Mouse (Mus musculus) limb, embryonic 12.5 days (tissue): ENCODE data around the gene Abat. TPM values are rescaled to one million over a fixed set of nuclear protein-coding genes. Genes with fewer than 3 reads are reported as not detected.

Experiments used
- ATAC-seq: fragments of 200-750 bp; cut with Nextera tagmentation; 2 replicates; pipeline ENCODE4 v1.8.0; 2017; ENCODE audit warnings: low read depth, moderate TSS enrichment; ENCODE audit not compliant: insufficient number of reproducible peaks, insufficient read depth, low FRiP score, low TSS enrichment
- H3K27ac ChIP-seq: fragments of 300-500 bp; sonication (generic); 2 replicates; pipeline ENCODE4 v1.5.1; 2016; ENCODE audit warnings: mild to moderate bottlenecking, moderate library complexity
- H3K27me3 ChIP-seq: fragments of 300-500 bp; sonication (generic); 2 replicates; pipeline ENCODE4 v1.6.1; 2016; ENCODE audit warnings: mild to moderate bottlenecking, moderate library complexity
- H3K36me3 ChIP-seq: fragments of 300-500 bp; sonication (generic); 2 replicates; pipeline ENCODE4 v1.6.1; 2016; ENCODE audit warnings: mild to moderate bottlenecking, moderate library complexity
- H3K4me1 ChIP-seq: fragments of 300-500 bp; sonication (generic); replicated peaks from 2 replicates; pipeline ENCODE4 v1.6.1; 2016
- H3K4me2 ChIP-seq: fragments of 300-500 bp; sonication (generic); 2 replicates; pipeline ENCODE4 v1.6.1; 2016; ENCODE audit warnings: mild to moderate bottlenecking, moderate library complexity
- H3K4me3 ChIP-seq: fragments of 300-500 bp; sonication (generic); replicated peaks from 2 replicates; pipeline ENCODE4 v1.5.1; 2016; ENCODE audit warnings: mild to moderate bottlenecking
- H3K9ac ChIP-seq: fragments of 300-500 bp; sonication (generic); replicated peaks from 2 replicates; pipeline ENCODE4 v1.6.1; 2016; ENCODE audit warnings: mild to moderate bottlenecking, moderate library complexity
- H3K9me3 ChIP-seq: fragments of 300-500 bp; sonication (generic); 2 replicates; pipeline ENCODE4 v1.6.1; 2016; ENCODE audit warnings: mild to moderate bottlenecking, moderate library complexity
- WGBS: fragments of 180-500 bp; shearing (Covaris S2); methylation state at CpG from one replicate; pipeline ENCODE4 v1.1.7; 2016; 5-methylcytosine and 5-hydroxymethylcytosine counted together
- polyA plus RNA-seq: library from polyadenylated mRNA; unstranded; fragments of >200 nt; fragmentation: Nextera tagmentation; extraction: Ambion mirVana; gene quantifications from 2 replicates; pipeline ENCODE4 v1.2.1, GENCODE M21; 2016

Abat gene
- polyA plus RNA-seq, 1 experiment from 2014 or later, result 36.4 TPM

DNA sequence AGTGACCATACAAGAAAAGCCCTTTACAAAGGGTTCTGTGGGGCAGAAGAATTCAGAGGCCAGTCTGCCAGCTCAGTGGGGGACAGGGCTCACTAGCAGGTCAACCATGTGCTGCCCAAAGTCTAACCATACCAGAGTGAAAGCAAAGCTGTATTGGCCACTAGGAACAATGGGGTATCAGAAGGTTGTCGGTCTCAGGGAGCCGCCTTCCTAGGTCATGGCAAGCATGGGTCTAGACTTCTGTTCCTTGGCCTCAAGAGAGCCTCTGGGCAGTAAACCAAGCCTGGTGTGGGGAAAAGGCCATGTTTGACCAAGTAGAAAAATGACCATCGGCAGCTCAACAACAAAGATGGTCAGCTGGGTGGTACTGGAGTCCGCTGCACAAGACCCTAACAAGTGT is 145.5 kb downstream of the Abat start:
- H3K9me3 ChIP-seq, result no peaks in the 10 kb centered on the region
- H3K9ac ChIP-seq, result no peak overlapping the region
- H3K27ac ChIP-seq, result no peak overlapping the region
- ATAC-seq, result no peak
- H3K27me3 ChIP-seq, result no peaks in the 10 kb centered on the region
- H3K4me1 ChIP-seq, result no peaks in the 10 kb centered on the region
- 96% methylated on average over 4 of the region's 4 CpGs for whole genome bisulfite sequencing
- H3K36me3 ChIP-seq, result peaks cover 92% of the 10 kb centered on the region
- no peak overlapping the region for H3K4me2 ChIP-seq
- no peak overlapping the region for H3K4me3 ChIP-seq

- no peak for ATAC-seq
- Histone ChIP-seq H3K27ac (no peak overlapping the region), H3K4me2 (no peak overlapping the region), H3K36me3 (peaks cover 71% of the 10 kb centered on the region), H3K9me3 (no peaks in the 10 kb centered on the region), H3K27me3 (no peaks in the 10 kb centered on the region), H3K4me1 (peaks cover 14% of the 10 kb centered on the region), H3K4me3 (no peak overlapping the region), H3K9ac (no peak overlapping the region)
- 80% methylated on average over 2 of the region's 2 CpGs for WGBS
Measured at GRCm38 (mm10) chr16:8663022-8663421, 149.8 kb downstream of the Abat start.

GRCm38 (mm10) chr16:8663606-8664539 is 150.6 kb downstream of the Abat start:
- Histone ChIP-seq H3K36me3 (peaks cover 64% of the 10 kb centered on the region), H3K4me1 (peaks cover 22% of the 10 kb centered on the region), H3K9ac (no peak overlapping the region), H3K27me3 (no peaks in the 10 kb centered on the region), H3K4me2 (no peak overlapping the region), H3K9me3 (no peaks in the 10 kb centered on the region), H3K4me3 (no peak overlapping the region), H3K27ac (no peak overlapping the region)
- ATAC-seq, result no peak
- WGBS, result 88% methylated on average over 24 of the region's 24 CpGs

DNA sequence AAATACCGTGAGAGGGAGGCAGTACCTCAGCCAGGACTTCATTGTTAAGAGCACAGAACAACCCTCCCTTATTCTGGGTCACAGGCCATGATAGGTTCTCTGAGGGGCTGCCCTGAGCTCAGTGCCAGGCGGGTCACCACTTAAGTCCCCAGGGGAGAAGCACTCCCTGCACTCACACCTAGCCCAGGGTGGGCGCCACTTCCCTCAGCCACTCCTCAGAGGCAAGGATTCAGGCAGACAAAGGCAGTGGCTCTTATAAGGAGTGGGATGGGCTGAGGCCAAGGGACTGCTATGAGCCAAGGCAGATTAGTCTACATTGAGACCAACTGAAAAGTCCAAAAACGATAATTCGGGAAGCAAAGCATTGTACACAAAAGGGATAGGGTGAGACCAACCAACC is 152.1 kb downstream of the Abat start:
- Histone ChIP-seq H3K27me3 (no peaks in the 10 kb centered on the region), H3K4me3 (no peak overlapping the region), H3K36me3 (peaks cover 51% of the 10 kb centered on the region), H3K27ac (no peak overlapping the region), H3K4me2 (no peak overlapping the region), H3K4me1 (peaks cover 37% of the 10 kb centered on the region), H3K9me3 (no peaks in the 10 kb centered on the region), H3K9ac (no peak overlapping the region)
- no peak for ATAC-seq
- 88% methylated on average over 5 of the region's 5 CpGs for WGBS

- no peak overlapping the region for H3K27ac ChIP-seq
- H3K4me2 ChIP-seq, result no peak overlapping the region
- H3K4me1 ChIP-seq, result peaks cover 46% of the 10 kb centered on the region
- no peaks in the 10 kb centered on the region for H3K9me3 ChIP-seq
- no peaks in the 10 kb centered on the region for H3K27me3 ChIP-seq
- no peak overlapping the region for H3K4me3 ChIP-seq
- peaks cover 43% of the 10 kb centered on the region for H3K36me3 ChIP-seq
- ATAC-seq, result no peak
- WGBS, result 57% methylated on average over 2 of the region's 2 CpGs
- H3K9ac ChIP-seq, result no peak overlapping the region
Measured at GRCm38 (mm10) chr16:8666452-8666851, 153.2 kb downstream of the Abat start.

- 82% methylated on average over 7 of the region's 7 CpGs for WGBS
- no peaks in the 10 kb centered on the region for H3K27me3 ChIP-seq
- no peak for ATAC-seq
- H3K9me3 ChIP-seq, result no peaks in the 10 kb centered on the region
- H3K4me1 ChIP-seq, result peaks cover 46% of the 10 kb centered on the region
- H3K27ac ChIP-seq, result no peak overlapping the region
- peaks cover 35% of the 10 kb centered on the region for H3K36me3 ChIP-seq
- H3K9ac ChIP-seq, result no peak overlapping the region
- no peak overlapping the region for H3K4me2 ChIP-seq
- H3K4me3 ChIP-seq, result no peak overlapping the region
Measured at GRCm38 (mm10) chr16:8667261-8667660, 154.0 kb downstream of the Abat start.

DNA sequence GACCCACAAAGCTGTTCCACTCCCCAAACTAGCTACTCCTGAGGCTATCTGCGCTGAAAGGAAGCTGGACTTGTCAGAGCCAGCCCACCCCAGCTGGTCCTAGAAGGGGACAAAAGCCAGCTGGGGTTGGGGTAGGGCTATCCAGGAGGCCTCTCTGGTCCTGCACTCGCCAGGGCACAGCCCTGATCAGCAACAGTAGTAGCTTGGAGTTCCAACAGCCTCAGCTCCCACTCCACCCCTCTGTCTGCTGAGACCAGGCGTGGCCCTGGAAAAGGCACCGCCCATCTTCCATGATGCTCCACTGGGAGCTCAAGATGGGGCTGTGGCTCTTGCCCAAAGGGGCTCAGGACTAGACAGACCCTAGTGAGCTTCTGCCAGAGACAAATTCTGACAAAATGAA is 154.6 kb downstream of the Abat start:
- no peak for ATAC-seq
- Histone ChIP-seq H3K4me2 (no peak overlapping the region), H3K36me3 (peaks cover 30% of the 10 kb centered on the region), H3K27me3 (0 out of 2 replicates have a peak, but pooled peaks cover 2% of the 10 kb centered on the region), H3K9me3 (no peaks in the 10 kb centered on the region), H3K27ac (no peak overlapping the region), H3K9ac (0 out of 2 replicates have a peak overlapping the region, but pooled peaks have one; percentile 9), H3K4me1 (peaks cover 46% of the 10 kb centered on the region), H3K4me3 (no peak overlapping the region)
- WGBS, result 77% methylated on average over 4 of the region's 4 CpGs

DNA sequence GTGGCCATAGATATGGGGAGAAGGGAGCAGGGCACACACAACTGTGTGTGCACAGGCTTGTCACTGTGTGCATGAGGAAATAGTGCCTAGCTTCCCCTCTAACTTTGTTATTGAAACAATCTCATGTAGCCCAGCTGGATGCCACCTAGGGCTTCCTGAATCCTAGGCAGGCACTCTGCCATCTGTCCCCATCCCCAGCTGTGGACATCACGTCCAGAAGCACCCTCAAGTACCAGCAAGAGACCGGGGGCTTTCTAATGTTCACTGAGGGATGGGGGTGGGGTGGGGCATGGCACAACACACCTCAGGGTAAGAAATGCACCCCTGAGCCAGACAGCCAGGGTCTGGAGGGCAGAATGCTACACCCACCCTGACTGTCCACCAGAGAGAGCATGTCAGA is 155.2 kb downstream of the Abat start:
- Histone ChIP-seq H3K4me3 (no peak overlapping the region), H3K4me2 (no peak overlapping the region), H3K36me3 (peaks cover 24% of the 10 kb centered on the region; the same call in 1 of the 2 replicates), H3K27ac (no peak overlapping the region), H3K27me3 (peaks cover 7% of the 10 kb centered on the region), H3K9ac (no peak overlapping the region), H3K9me3 (no peaks in the 10 kb centered on the region), H3K4me1 (peaks cover 46% of the 10 kb centered on the region)
- ATAC-seq, result no peak
- 83% methylated on average over 2 of the region's 2 CpGs for WGBS

GRCm38 (mm10) chr16:8669432-8669831 is 156.2 kb downstream of the Abat start:
- peak overlapping the region; percentile 61 for H3K4me2 ChIP-seq

GRCm38 (mm10) chr16:8670041-8671035 is 157.1 kb downstream of the Abat start:
- peak; percentile 4; the same call in 1 of the 2 replicates for ATAC-seq
- H3K27ac ChIP-seq, result peak overlapping the region; percentile 91
- peaks cover 46% of the 10 kb centered on the region for H3K4me1 ChIP-seq

More at GRCm38 (mm10) chr16:8669432-8669831, 156.2 kb downstream of the Abat start:
- Histone ChIP-seq H3K4me3 (peak overlapping the region; percentile 65), H3K27ac (0 out of 2 replicates have a peak overlapping the region, but pooled peaks have one; percentile 91), H3K36me3 (peaks cover 14% of the 10 kb centered on the region; the same call in 1 of the 2 replicates), H3K27me3 (peaks cover 7% of the 10 kb centered on the region), H3K4me1 (peaks cover 46% of the 10 kb centered on the region), H3K9me3 (no peaks in the 10 kb centered on the region), H3K9ac (peak overlapping the region; percentile 71)
- 66% methylated on average over 5 of the region's 5 CpGs for WGBS
- no peak for ATAC-seq

More at GRCm38 (mm10) chr16:8670041-8671035, 157.1 kb downstream of the Abat start:
- Histone ChIP-seq H3K4me3 (peak overlapping the region; percentile 65), H3K9me3 (no peaks in the 10 kb centered on the region), H3K27me3 (peaks cover 7% of the 10 kb centered on the region), H3K4me2 (peak overlapping the region; percentile 61), H3K9ac (peak overlapping the region; percentile 71), H3K36me3 (peaks cover 14% of the 10 kb centered on the region; the same call in 1 of the 2 replicates)
- WGBS, result 7% methylated on average over 15 of the region's 15 CpGs
